Mouse (Mus musculus) liver, embryonic 15.5 days (tissue): ENCODE results near the gene Pde5a. TPM values are rescaled to one million over a fixed set of nuclear protein-coding genes. Genes with fewer than 3 reads are reported as not detected.

Experiments
- ATAC-seq: fragments of 200-750 bp; cut with Nextera tagmentation; 2 replicates; pipeline ENCODE4 v1.8.0; 2017; ENCODE audit warnings: moderate number of reproducible peaks, mild to moderate bottlenecking, moderate library complexity; ENCODE audit not compliant: insufficient read depth
- H3K27ac ChIP-seq: fragments of 300-500 bp; sonication (generic); replicated peaks from 2 replicates; pipeline ENCODE4 v1.5.1; 2015; ENCODE audit warnings: mild to moderate bottlenecking, inconsistent platforms
- H3K27me3 ChIP-seq: fragments of 300-500 bp; sonication (generic); 2 replicates; pipeline ENCODE4 v1.6.1; 2015; ENCODE audit warnings: mild to moderate bottlenecking, inconsistent platforms
- H3K36me3 ChIP-seq: fragments of 300-500 bp; sonication (generic); replicated peaks from 2 replicates; pipeline ENCODE4 v1.6.1; 2015; ENCODE audit warnings: moderate library complexity, mild to moderate bottlenecking, inconsistent platforms
- H3K4me1 ChIP-seq: fragments of 300-500 bp; sonication (generic); replicated peaks from 2 replicates; pipeline ENCODE4 v1.6.1; 2015; ENCODE audit warnings: inconsistent platforms
- H3K4me2 ChIP-seq: fragments of 300-500 bp; sonication (generic); 2 replicates; pipeline ENCODE4 v1.6.1; 2015; ENCODE audit warnings: moderate library complexity, mild to moderate bottlenecking, inconsistent platforms
- H3K4me3 ChIP-seq: fragments of 300-500 bp; sonication (generic); replicated peaks from 2 replicates; pipeline ENCODE4 v1.5.1; 2015; ENCODE audit warnings: mild to moderate bottlenecking, inconsistent platforms
- H3K9ac ChIP-seq: fragments of 300-500 bp; sonication (generic); 2 replicates; pipeline ENCODE4 v1.6.1; 2015; ENCODE audit warnings: moderate library complexity, mild to moderate bottlenecking, inconsistent platforms
- H3K9me3 ChIP-seq: fragments of 300-500 bp; sonication (generic); replicated peaks from 2 replicates; pipeline ENCODE4 v1.6.1; 2016; ENCODE audit warnings: inconsistent platforms
- WGBS: fragments of 180-500 bp; shearing (Covaris S2); methylation state at CpG from one replicate; pipeline ENCODE4 v1.1.7; 2015; ENCODE audit warnings: mixed read lengths; ENCODE audit not compliant: insufficient replicate concordance; 5-methylcytosine and 5-hydroxymethylcytosine counted together
- polyA plus RNA-seq: library from polyadenylated mRNA; unstranded; fragments of >200 nt; fragmentation: Nextera tagmentation; extraction: Ambion mirVana; gene quantifications from 2 replicates; pipeline ENCODE4 v1.2.1, GENCODE M21; 2015

The Pde5a gene
- polyA plus RNA-seq, 1 experiment from 2014 or later = 0.99 TPM

- Histone ChIP-seq H3K9me3 (no peaks in the 10 kb centered on the region), H3K4me1 (no peaks in the 10 kb centered on the region), H3K36me3 (no peaks in the 10 kb centered on the region), H3K4me3 (no peak overlapping the region), H3K9ac (no peak overlapping the region), H3K4me2 (no peak overlapping the region), H3K27me3 (no peaks in the 10 kb centered on the region), H3K27ac (no peak overlapping the region)
- ATAC-seq = no peak
- 41% methylated on average over 9 of the region's 9 CpGs for WGBS
Measured at GRCm38 (mm10) chr3:122721522-122721921, 7.2 kb upstream of the Pde5a start.

DNA sequence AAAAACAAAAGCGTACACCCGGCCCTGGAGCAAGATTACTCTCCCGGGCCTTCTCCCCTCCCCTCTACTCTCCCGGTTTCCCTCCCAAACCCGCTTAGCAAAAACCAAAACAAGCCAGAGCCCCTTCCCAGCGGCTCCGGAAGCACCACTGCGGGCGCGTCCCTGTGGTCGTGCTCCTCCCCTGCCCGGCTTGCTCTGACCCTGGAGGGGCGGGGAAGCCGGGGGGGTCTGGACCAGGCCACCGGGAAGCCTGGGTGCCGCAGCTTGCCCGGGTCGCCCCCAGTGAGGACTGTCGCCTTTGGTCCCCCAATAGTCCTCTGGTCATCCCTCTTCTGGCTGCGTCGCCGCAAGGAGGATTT, 833 bp downstream of the Pde5a start:
- peaks cover 42% of the 10 kb centered on the region for H3K27me3 ChIP-seq
- no peaks in the 10 kb centered on the region for H3K36me3 ChIP-seq
- WGBS = under 1% methylated on average over 22 of the region's 22 CpGs
- peak; percentile 63 for ATAC-seq
- H3K9me3 ChIP-seq = no peaks in the 10 kb centered on the region
- peak overlapping the region; percentile 60 for H3K4me3 ChIP-seq
- peak overlapping the region; percentile 21; the same call in 1 of the 2 replicates for H3K9ac ChIP-seq
- peak overlapping the region; percentile 51 for H3K27ac ChIP-seq
- H3K4me2 ChIP-seq = peak overlapping the region; percentile 80
- peaks cover 10% of the 10 kb centered on the region; the same call in 1 of the 2 replicates for H3K4me1 ChIP-seq

DNA sequence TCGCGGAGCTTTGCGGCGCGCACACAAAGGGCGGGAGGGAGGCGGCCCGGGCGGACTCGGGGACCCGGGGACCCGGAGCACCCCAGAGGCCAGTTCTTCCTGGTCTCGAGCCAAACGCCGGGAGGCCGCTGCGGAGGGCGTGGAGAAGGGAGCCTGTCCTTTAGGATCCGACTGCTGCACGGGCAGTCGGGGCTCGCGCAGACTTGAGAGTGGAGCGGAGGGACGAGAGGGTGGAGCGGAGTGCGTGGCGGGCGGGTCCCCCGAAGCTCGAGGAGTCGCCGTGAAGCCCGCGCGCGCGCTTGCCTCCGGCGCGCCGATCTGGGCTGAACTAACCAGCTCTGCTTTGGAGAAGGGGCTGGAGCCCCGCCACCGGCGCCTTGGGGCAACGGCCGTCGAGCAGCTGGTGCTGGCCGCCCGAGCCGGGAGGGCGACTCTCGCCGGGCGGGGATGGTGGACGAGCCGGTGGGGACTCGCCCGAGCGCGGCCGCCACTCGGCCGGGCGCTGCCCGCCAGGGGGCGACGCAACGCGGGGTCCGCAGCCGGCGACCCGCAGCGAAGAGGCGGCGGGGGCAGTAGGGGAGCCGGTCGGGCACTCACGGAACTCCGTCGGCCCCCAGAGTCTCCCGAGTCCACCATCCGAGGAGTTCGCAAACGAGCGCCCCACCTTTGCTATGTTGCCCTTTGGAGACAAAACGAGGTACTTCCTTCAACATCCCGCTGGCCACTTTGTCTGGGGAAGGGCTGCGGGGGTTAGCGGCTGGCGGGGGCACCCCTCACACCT, 1.4 kb downstream of the Pde5a start:
- H3K27ac ChIP-seq = peak overlapping the region; percentile 51
- H3K9ac ChIP-seq = peak overlapping the region; percentile 21; the same call in 1 of the 2 replicates
- H3K36me3 ChIP-seq = no peaks in the 10 kb centered on the region
- peaks cover 10% of the 10 kb centered on the region; the same call in 1 of the 2 replicates for H3K4me1 ChIP-seq
- no peaks in the 10 kb centered on the region for H3K9me3 ChIP-seq
- ATAC-seq = peak; percentile 56
- 1% methylated on average over 91 of the region's 92 CpGs for WGBS
- H3K4me2 ChIP-seq = peak overlapping the region; percentile 80
- peaks cover 42% of the 10 kb centered on the region for H3K27me3 ChIP-seq
- H3K4me3 ChIP-seq = peak overlapping the region; percentile 60

GRCm38 (mm10) chr3:122730741-122731235, 2.0 kb downstream of the Pde5a start:
- Histone ChIP-seq H3K9me3 (no peaks in the 10 kb centered on the region), H3K9ac (0 out of 2 replicates have a peak overlapping the region, but pooled peaks have one; percentile 21), H3K4me1 (peaks cover 10% of the 10 kb centered on the region; the same call in 1 of the 2 replicates), H3K27me3 (peaks cover 42% of the 10 kb centered on the region), H3K27ac (no peak overlapping the region), H3K36me3 (no peaks in the 10 kb centered on the region), H3K4me3 (peak overlapping the region; percentile 60), H3K4me2 (peak overlapping the region; percentile 80)
- ATAC-seq = no peak
- WGBS = under 1% methylated on average over 13 of the region's 13 CpGs

- 66% methylated on average over 3 of the region's 3 CpGs for WGBS
- no peak overlapping the region for H3K4me2 ChIP-seq
- no peak overlapping the region for H3K4me3 ChIP-seq
- H3K4me1 ChIP-seq = peaks cover 9% of the 10 kb centered on the region; the same call in 1 of the 2 replicates
- ATAC-seq = no peak
- H3K27me3 ChIP-seq = peaks cover 36% of the 10 kb centered on the region
- no peaks in the 10 kb centered on the region for H3K36me3 ChIP-seq
- no peaks in the 10 kb centered on the region for H3K9me3 ChIP-seq
- H3K9ac ChIP-seq = no peak overlapping the region
- H3K27ac ChIP-seq = no peak overlapping the region
Measured at GRCm38 (mm10) chr3:122733806-122734205, 5.1 kb downstream of the Pde5a start.

GRCm38 (mm10) chr3:122734329-122734728, 5.6 kb downstream of the Pde5a start:
- Histone ChIP-seq H3K27ac (no peak overlapping the region), H3K36me3 (no peaks in the 10 kb centered on the region), H3K9ac (no peak overlapping the region), H3K4me2 (no peak overlapping the region), H3K9me3 (no peaks in the 10 kb centered on the region), H3K27me3 (peaks cover 31% of the 10 kb centered on the region), H3K4me1 (peaks cover 5% of the 10 kb centered on the region; the same call in 1 of the 2 replicates), H3K4me3 (no peak overlapping the region)
- WGBS = 63% methylated on average over 6 of the region's 6 CpGs
- no peak for ATAC-seq

GRCm38 (mm10) chr3:122739460-122739859, 10.7 kb downstream of the Pde5a start:
- no peaks in the 10 kb centered on the region for H3K36me3 ChIP-seq
- H3K4me2 ChIP-seq = no peak overlapping the region
- no peaks in the 10 kb centered on the region for H3K27me3 ChIP-seq
- H3K4me3 ChIP-seq = no peak overlapping the region
- no peak overlapping the region for H3K27ac ChIP-seq
- H3K4me1 ChIP-seq = no peaks in the 10 kb centered on the region
- no peak overlapping the region for H3K9ac ChIP-seq
- ATAC-seq = no peak
- H3K9me3 ChIP-seq = no peaks in the 10 kb centered on the region
- WGBS = 92% methylated on average over 15 of the region's 15 CpGs

- 58% methylated on average over 3 of the region's 3 CpGs for WGBS
- Histone ChIP-seq H3K27ac (no peak overlapping the region), H3K4me1 (no peaks in the 10 kb centered on the region), H3K9me3 (no peaks in the 10 kb centered on the region), H3K9ac (no peak overlapping the region), H3K27me3 (no peaks in the 10 kb centered on the region), H3K4me3 (no peak overlapping the region), H3K4me2 (no peak overlapping the region), H3K36me3 (no peaks in the 10 kb centered on the region)
- ATAC-seq = no peak
Measured at GRCm38 (mm10) chr3:122744265-122744664, 15.5 kb downstream of the Pde5a start.

DNA sequence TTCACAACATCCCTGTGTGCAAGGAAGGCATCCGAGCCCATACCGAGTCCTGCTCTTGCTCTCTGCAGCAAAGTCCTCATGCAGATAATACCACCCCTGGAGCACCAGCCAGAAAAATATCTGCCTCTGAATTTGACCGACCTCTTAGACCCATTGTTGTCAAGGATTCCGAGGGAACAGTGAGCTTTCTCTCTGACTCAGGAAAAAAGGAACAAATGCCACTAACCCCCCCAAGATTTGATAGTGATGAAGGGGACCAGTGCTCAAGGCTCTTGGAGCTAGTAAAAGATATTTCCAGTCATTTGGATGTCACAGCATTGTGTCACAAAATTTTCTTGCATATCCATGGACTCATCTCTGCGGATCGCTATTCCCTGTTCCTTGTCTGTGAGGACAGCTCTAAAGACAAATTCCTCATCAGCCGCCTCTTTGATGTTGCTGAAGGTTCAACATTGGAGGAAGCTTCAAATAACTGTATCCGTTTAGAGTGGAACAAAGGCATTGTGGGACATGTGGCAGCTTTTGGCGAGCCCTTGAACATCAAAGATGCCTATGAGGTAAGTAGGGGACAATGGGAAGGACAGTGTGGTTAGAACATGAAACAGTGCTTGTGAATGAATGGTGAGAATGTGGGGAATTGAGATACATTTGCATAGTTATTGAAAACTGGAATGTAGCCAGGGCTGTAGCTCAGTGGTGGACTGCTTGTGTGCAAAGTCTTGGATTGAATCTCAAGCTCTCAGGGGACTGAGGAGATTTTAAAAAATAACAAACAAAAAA, 19.4 kb downstream of the Pde5a start:
- no peaks in the 10 kb centered on the region for H3K9me3 ChIP-seq
- no peak overlapping the region for H3K9ac ChIP-seq
- H3K27ac ChIP-seq = no peak overlapping the region
- no peak overlapping the region for H3K4me2 ChIP-seq
- no peaks in the 10 kb centered on the region for H3K36me3 ChIP-seq
- H3K27me3 ChIP-seq = no peaks in the 10 kb centered on the region
- 69% methylated on average over 9 of the region's 9 CpGs for WGBS
- ATAC-seq = no peak
- no peaks in the 10 kb centered on the region for H3K4me1 ChIP-seq
- no peak overlapping the region for H3K4me3 ChIP-seq

DNA sequence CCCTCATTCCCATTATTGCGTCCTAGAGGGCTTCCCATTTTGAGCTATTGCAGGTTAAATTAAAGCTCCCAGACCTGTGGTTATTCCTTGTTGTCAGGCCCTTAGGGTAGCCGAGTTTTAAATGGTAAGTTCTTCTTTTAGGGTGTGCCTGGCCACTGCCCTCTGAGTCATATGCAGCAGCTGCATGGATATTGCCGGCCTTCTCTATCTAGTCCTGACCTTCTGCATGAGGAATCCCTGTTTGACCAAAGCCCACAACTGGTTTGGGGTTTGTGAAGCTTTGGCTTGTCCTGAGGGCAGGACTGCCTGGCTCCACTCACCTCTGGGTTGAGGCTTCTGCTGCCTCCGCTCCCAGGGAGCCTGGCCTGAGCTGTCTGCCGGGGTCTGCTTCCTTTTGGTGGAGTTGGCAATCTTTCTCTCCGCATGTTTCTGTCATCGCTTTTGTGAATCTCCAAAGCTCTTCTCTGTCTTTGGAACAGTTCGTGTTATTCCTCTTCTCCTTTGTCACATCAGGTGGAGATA, 34.6 kb downstream of the Pde5a start:
- no peaks in the 10 kb centered on the region for H3K9me3 ChIP-seq
- no peaks in the 10 kb centered on the region for H3K4me1 ChIP-seq
- no peaks in the 10 kb centered on the region for H3K27me3 ChIP-seq
- 64% methylated on average over 8 of the region's 8 CpGs for WGBS
- no peak overlapping the region for H3K9ac ChIP-seq
- H3K4me2 ChIP-seq = no peak overlapping the region
- no peaks in the 10 kb centered on the region for H3K36me3 ChIP-seq
- H3K4me3 ChIP-seq = no peak overlapping the region
- no peak for ATAC-seq
- no peak overlapping the region for H3K27ac ChIP-seq

- WGBS = 53% methylated on average over 14 of the region's 14 CpGs
- no peaks in the 10 kb centered on the region for H3K36me3 ChIP-seq
- no peak overlapping the region for H3K4me3 ChIP-seq
- no peak overlapping the region for H3K27ac ChIP-seq
- no peaks in the 10 kb centered on the region for H3K4me1 ChIP-seq
- H3K27me3 ChIP-seq = no peaks in the 10 kb centered on the region
- no peak overlapping the region for H3K4me2 ChIP-seq
- H3K9ac ChIP-seq = no peak overlapping the region
- ATAC-seq = no peak
- no peaks in the 10 kb centered on the region for H3K9me3 ChIP-seq
Measured at GRCm38 (mm10) chr3:122763768-122764167, 35.0 kb downstream of the Pde5a start.
